Mouse (Mus musculus): ENCODE measurements around the gene Plrg1.

Gene Plrg1

DNA sequence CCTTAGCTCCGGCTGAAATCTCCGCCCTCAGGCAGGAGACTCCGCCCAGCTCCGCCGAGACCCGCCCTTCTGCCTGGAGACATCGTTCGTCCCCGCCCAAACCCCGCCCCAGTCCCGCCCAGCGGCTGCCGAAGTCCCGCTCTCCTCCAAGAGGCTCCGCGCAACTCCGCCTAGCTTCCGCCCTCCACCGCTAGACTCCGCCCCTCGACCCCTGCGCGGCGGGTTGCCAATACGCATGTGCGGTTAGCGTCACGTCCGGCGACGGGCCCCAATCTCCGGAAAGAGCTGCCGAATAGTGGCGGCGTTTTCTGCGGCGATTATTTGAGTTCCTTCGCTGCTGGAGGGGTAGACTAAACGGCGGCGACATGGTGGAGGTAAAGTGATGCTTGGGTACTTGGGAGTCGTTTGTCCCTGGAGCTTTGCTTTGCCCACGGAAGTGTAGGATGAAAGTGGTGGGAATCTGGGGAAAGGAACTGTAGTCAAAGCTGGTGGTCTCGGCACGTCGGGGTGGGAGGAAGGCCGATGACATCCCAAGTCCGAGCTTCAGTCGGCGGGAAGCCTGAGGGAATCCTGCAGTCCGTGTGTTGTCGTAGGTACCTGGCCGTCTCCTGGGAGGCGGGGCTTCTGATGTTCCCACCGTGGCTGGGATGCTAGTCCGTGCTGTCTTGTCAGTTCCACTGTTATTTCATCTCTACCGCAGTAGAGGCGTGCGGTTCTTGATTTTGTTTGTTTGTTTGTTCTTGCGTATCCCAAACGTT is at the start of gene Plrg1:
TSS of gene Plrg1 (plus strand) at position 242 of the 758 bp plus-strand sequence.
- in situ Hi-C loops (cut with MboI) = loop anchor here (25.0 kb wide), 1 partner anchor 693 kb away; the partner anchor contains the start of gene Map9

DNA sequence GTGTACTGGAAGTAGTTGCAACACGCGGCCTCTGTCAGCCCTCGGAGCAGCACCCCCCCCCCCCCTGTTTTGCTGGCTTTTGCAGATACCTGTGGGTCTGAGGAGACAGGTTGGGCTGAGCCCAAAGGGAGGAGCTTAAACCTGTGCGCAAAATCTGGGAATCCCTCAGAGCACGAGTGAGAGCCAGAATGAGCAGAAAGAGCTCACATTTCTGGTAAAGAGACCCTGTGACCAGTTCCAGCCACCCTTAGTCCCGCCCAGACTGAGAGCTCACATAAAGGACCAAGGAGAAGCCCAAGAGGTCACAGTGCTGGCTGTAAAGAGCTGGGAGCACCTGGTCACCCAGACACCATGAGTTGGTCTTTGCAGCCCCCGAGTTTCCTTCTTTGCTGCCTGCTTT is 47.8 kb upstream of the Plrg1 start, which contains the start of gene Fgg:
TSS of gene Fgg (plus strand) at position 168 of the 400 bp plus-strand sequence.
- in situ Hi-C loops (cut with MboI) = no loop called here

DNA sequence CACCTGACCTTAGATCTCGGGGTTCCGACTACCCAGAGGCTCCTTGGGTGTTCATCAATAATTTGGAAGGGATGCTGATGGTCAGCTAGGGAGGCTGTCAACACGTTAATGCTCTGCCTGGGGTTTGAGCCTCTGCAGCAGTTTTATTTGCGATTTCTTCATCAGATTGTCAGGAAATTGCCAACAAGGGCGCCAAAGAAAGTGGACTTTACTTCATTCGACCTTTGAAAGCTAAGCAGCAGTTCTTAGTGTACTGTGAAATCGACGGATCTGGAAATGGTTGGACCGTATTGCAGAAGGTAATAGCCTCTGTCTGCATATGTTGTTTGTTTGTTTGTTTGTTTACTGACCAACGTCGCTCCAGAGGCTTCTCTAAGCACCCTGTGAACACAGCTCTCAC is 45.0 kb upstream of the Plrg1 start:
- in situ Hi-C loops (cut with MboI) = no loop called here

GRCm38 (mm10) chr3:83011136-83011535 is 44.2 kb upstream of the Plrg1 start:
- in situ Hi-C loops (cut with MboI) = no loop called here

DNA sequence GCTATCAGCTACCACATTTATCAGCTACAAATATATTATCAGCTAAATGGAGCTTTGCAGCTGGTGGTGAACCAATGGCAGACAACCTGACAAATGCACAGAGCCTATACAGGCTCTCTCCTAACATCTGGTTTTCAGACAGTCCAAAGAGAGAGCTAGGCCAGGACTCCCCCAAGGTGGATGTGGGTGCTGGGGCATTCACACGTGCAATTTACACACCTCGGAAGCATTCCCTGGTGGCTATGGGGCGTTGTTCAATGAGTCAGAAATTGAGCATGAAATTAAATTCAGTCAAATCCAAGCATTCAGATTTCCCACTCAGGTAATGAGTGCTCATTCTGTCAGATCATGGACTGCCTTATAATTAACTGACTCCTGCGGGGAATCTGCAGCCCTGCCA is 43.8 kb upstream of the Plrg1 start:
- in situ Hi-C loops (cut with MboI) = no loop called here

DNA sequence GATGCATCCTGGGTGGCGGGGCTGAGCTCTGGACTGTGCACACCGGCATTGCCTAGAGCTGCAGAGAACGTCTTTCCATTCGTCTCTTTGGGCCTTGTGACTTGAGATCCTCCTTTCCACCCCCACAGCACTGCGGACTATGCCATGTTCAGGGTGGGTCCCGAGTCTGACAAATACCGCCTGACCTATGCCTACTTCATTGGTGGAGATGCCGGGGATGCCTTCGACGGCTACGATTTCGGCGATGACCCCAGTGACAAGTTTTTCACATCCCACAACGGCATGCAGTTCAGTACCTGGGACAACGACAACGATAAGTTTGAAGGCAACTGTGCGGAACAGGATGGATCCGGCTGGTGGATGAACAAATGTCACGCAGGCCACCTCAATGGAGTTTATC is 42.7 kb upstream of the Plrg1 start:
- in situ Hi-C loops (cut with MboI) = no loop called here

DNA sequence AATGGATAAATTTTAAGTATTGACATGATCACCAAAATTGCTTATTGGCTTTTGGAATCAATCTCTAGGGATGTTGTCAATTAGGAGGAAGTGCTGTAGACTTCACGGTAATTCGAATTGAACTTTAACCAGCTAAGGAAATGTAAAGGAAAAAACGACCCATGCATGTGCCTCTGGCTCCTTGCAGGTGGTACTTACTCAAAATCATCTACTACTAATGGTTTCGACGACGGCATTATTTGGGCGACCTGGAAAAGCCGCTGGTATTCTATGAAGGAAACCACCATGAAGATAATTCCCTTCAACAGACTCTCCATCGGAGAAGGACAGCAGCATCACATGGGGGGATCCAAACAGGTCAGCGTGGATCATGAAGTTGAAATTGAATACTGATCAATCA is 41.4 kb upstream of the Plrg1 start:
- in situ Hi-C loops (cut with MboI) = no loop called here

- in situ Hi-C loops (cut with MboI) = no loop called here
Observed at GRCm38 (mm10) chr3:83016236-83016635, 39.1 kb upstream of the Plrg1 start.

DNA sequence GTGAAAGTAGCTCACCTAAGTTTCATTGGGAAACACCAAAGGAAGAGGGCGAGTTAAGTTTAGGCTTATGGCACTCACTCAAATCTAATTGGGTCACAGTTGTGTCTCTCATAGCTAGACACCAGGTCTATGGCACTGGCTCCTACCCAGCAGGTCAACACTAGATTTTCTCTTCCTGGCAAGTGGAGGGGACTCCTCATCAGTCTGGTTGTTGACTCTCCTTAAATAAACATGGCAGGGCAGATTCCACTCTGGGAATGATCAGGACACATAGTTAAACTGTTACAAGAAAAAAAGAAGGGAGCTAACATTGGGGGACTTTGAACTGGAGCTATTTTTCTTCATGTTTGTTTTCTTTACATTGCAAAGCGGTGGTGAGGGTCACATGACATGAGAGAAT is 34.9 kb upstream of the Plrg1 start:
- in situ Hi-C loops (cut with MboI) = no loop called here

DNA sequence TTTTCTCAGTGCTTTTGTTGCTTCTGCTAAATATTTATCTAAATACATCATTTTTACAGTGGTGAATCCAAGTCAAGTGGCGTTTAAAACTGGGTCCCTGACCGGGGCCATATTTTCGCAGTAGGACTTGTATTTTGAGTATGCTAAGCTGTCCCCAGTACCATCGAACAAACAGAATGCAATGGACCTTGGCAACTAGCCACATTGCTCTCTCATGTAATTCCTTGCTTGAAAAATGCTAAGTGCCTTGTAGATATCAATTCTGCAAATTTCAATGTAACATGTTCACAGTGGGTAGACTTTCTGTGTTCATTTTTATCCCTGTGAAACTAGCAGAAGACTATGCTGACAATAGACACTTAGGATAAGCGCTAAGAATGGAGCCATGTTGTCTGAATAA is 34.1 kb upstream of the Plrg1 start:
- in situ Hi-C loops (cut with MboI) = no loop called here

DNA sequence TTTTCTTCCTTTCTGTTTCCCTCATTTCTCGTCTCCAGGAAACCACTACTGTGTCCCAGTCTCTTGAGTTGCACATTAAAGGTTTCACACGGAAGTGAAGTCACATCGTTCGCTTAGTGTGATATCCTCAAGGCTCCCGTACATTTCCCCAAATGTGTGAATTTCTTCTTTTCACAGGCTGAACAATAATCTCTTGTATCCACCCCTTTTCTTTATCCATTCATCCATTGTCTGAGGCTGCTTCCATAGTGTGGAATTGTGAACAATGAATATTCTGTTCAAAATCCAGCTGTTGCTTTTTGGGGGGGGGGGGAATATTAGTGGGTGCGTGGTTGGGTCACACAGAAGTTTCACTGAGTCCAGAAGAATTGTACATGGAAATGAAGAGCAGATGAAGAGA is 30.3 kb upstream of the Plrg1 start:
- in situ Hi-C loops (cut with MboI) = no loop called here

GRCm38 (mm10) chr3:83025475-83026301 is 29.6 kb upstream of the Plrg1 start, which contains the start of gene Fga:
TSS of gene Fga (plus strand) at chr3:83026076.
- in situ Hi-C loops (cut with MboI) = no loop called here

DNA sequence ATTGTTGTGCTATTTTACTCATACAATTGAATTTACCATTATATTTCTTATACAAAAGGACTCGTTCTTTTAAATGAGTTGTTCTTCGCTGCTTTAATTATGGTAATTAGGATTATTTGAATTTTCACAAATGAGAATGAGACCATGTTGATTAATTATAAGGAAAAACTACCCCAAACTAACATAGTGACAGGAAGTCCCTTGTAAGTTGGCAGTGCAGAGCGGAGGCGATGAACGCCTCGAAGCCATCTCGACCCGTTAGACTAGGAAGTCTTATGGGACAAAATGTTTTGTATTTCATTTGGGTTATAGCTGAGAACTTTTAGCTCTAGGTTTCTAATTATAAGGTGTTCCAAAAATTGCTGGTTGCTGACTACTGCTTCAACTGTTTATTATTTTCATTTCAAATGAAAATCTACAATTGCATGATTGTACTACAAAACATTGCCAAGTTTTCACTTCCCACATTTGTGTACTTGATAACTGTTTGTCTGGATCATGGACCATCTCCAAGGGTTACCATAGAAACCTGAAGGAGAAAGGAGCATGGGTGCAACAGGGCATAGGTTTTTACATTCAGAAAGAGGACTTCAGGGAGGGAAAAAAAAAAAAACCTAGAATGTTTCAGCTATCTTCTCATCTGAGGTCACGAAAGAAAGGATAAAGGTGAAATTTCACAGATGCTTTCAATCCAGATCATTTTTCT is 27.6 kb upstream of the Plrg1 start:
- in situ Hi-C loops (cut with MboI) = no loop called here

- in situ Hi-C loops (cut with MboI) = no loop called here
Observed at GRCm38 (mm10) chr3:83030331-83030730, 25.0 kb upstream of the Plrg1 start.

DNA sequence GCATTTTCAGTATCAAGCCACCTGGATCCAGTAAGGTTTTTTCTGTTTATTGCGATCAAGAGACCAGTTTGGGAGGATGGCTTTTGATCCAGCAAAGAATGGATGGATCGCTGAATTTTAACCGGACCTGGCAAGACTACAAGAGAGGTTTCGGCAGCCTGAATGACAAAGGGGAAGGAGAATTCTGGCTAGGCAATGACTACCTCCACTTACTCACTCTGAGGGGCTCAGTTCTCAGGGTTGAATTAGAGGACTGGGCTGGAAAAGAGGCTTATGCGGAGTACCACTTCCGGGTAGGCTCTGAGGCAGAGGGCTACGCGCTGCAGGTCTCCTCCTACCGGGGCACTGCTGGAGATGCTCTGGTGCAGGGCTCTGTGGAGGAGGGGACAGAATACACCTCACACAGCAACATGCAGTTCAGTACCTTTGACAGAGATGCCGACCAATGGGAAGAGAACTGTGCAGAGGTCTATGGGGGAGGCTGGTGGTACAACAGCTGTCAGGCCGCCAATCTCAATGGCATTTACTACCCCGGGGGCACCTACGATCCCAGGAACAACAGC is 22.5 kb upstream of the Plrg1 start:
- in situ Hi-C loops (cut with MboI) = no loop called here

- in situ Hi-C loops (cut with MboI) = no loop called here
Observed at GRCm38 (mm10) chr3:83033801-83034200, 21.5 kb upstream of the Plrg1 start.

DNA sequence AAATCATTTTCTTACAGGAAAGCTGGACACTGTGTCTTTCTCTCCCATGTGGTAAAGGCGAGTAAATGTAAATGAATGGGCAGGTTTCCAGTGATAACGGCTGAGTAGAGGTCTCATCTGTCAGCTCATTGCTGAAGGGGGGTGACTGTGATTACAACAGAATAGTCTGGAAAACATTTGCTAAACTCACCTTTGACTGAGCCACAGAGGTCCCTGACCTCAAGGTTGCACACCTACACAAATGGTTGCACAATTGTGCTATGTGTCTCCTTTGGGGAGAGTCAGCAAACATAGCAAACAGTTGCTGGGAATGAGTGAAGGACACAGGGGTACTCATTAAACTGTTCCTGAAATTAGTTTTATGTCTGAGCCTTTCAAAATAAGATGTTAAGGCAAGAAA is 16.5 kb upstream of the Plrg1 start:
- in situ Hi-C loops (cut with MboI) = no loop called here

DNA sequence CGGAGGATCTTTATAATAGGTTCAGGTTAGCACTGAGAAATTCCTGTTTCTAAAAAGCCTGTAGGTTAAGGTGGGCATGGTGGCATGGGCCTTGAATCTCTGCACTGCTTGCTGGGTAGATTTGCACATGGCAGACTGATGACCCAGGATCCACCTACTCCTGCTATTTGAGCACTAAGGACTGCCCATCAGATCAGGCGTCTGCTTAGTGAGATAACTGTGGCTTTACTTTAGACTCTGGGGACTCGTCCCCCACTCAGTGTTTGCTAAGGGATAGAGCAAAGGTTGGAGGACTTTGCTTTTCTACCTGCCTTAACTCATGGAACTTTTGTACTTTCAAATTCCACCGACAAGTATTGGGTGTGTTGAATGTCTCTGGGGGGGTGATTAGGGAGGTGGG is 15.7 kb upstream of the Plrg1 start:
- in situ Hi-C loops (cut with MboI) = no loop called here

DNA sequence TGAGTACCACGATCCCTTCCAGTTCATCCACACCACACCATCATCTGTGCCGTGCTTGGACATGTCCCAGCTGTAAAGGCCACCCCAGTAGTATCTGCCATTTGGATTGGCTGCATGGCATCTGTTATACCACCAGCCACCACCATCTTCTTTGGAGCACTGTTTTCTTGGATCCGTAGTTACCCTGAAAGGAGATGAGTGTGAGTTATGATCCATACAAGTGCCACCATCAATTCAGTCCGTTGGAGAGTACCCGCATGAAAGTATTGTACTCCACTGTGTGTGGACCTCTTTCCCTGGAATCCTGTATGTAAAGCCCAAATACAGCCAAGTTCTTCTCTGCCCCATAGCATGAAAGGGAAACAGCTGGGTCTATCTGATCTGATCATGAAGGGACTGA is 12.9 kb upstream of the Plrg1 start:
- in situ Hi-C loops (cut with MboI) = no loop called here

- in situ Hi-C loops (cut with MboI) = no loop called here
Observed at GRCm38 (mm10) chr3:83046649-83047048, 8.7 kb upstream of the Plrg1 start.

DNA sequence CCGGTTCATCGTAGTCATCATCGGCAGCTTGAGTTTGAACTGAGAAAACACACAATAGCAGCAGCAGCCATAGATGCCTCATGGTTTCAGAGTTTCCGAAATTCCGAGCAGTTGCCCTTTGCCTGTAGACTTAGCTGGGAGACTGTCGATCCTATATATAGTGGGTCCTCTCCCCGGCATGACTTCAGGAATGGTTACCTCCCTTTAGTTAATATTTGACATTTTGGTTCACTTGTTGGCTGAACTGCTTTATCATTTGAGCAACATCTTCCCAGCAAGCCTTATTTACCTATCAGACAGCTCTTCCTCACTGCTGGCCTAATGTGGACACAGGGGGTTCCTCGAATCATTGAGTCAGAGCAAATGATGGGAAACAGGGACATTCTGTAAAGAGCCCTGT is 5.6 kb upstream of the Plrg1 start, which contains the start of gene Fgb:
TSS of gene Fgb (minus strand) at position 184 of the 400 bp plus-strand sequence.
- in situ Hi-C loops (cut with MboI) = loop anchor here (25.0 kb wide), 1 partner anchor 687 kb away; the partner anchor contains the start of gene Map9

DNA sequence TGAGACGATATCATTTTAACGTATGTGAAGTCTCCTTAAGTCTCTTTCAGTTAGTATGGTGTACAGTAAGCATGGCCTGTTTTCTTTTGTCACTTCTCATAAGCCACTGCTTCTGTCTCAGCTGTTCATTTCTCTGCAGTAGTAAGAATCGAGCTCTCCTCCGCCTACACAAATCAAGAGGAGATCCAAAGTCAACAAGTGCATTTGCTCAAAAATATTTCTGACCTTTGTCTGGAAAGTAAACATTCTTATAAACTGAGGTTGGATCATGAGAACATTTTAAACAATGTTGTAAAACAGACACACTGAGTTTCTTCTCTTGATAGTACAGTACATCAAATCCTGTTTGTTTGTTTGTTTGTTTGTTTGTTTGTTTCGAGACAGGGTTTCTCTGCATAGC is 4.7 kb upstream of the Plrg1 start:
- in situ Hi-C loops (cut with MboI) = loop anchor here (25.0 kb wide), 1 partner anchor 688 kb away; the partner anchor contains the start of gene Map9

Measured in mature B cell (primary cell).